18 mouse cellular contexts compared by ENCODE assay signal in the genomic region with DNA sequence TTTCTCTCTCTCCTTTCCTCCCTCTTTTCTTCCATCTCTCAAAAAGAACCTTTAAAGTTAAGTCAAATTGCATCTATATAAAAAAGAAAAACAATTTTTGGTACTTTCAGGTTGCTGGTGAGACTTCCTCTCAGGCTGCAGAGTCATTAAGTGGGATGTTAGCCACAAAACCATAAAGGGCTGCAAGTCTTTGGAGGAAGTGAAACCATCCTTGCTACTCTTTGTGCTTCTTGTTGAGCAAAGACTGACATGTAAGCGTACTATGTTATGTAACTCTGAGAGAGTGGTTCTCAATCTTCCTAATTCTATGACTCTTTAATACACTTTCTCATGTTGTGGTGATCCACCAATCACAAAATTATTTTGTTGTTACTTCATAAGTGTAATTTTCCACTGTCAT.
"Had no signal": no experiment of that assay in that cellular context is flagged by ENCODE, and none has a peak within 500 bp of the region (broad histone marks: within the 10 kb centered on the region; RNA-seq: fewer than 3 reads in every experiment).

No protein-coding gene starts in this region.

- H3K9me3 ChIP-seq: kidney, embryonic 15.5 days; midbrain, embryonic 12.5 days; neural tube, embryonic 13.5 days had no signal

- ATAC-seq: intestine, postnatal 0 days; midbrain, embryonic 16.5 days had no signal

- H3K36me3 ChIP-seq: kidney, embryonic 15.5 days; midbrain, embryonic 12.5 days; neural tube, embryonic 13.5 days had no signal

- H3K27ac ChIP-seq: kidney, embryonic 15.5 days; left cerebral cortex, adult 2 months; liver, embryonic 14.5 days; macrophage; midbrain, embryonic 12.5 days; neural tube, embryonic 13.5 days had no signal

- H3K9ac ChIP-seq: kidney, embryonic 15.5 days; liver, embryonic 14.5 days; midbrain, embryonic 12.5 days; neural tube, embryonic 13.5 days had no signal

- H3K4me1 ChIP-seq: kidney, embryonic 15.5 days had no signal

- H3K4me2 ChIP-seq: kidney, embryonic 15.5 days; liver, embryonic 11.5 days; midbrain, embryonic 12.5 days; neural tube, embryonic 13.5 days had no signal

- DNase-seq: kidney, adult 2 months; kidney, postnatal 10 days; kidney, postnatal 36 days; layer of hippocampus, postnatal 36 days; lung, adult 2 months; lung, postnatal 14 days; thymus, adult 18-20 months; thymus, postnatal 4 days had no signal

- H3K27me3 ChIP-seq: kidney, embryonic 15.5 days had no signal

- H3K4me3 ChIP-seq: kidney, embryonic 15.5 days; left cerebral cortex, adult 2 months; midbrain, embryonic 12.5 days; myocyte; neural tube, embryonic 13.5 days had no signal
